Mouse (Mus musculus): ENCODE measurements around the gene Pfn4.
"Not testable (repeated sequence)": the region's sequence is repeated elsewhere in the genome, so short reads cannot be mapped to it uniquely, and the experiment has no call there.

Pfn4 gene

GRCm38 (mm10) chr12:4768492-4769332 lies at the start of gene Pfn4, which contains the start of gene Fam228b:
Gene Pfn4, plus strand, starts transcription at chr12:4769022.
Gene Fam228b, minus strand, starts transcription at chr12:4769267.
- DNase-seq (ENCODE audit: low read depth, low spot score): peak; percentile 85

- no peak for DNase-seq (ENCODE audit: low read depth, low spot score)
Measured at GRCm38 (mm10) chr12:4719066-4719761, 49.6 kb upstream of the Pfn4 start.

- no peak for DNase-seq (ENCODE audit: low read depth, low spot score)
Measured at GRCm38 (mm10) chr12:4719762-4720754, 48.8 kb upstream of the Pfn4 start.

GRCm38 (mm10) chr12:4729165-4729564 lies 39.7 kb upstream of the Pfn4 start:
- no peak for DNase-seq (ENCODE audit: low read depth, low spot score)

- no peak for DNase-seq (ENCODE audit: low read depth, low spot score)
Measured at GRCm38 (mm10) chr12:4731629-4732028, 37.2 kb upstream of the Pfn4 start.

GRCm38 (mm10) chr12:4732332-4732731 lies 36.5 kb upstream of the Pfn4 start:
- no peak for DNase-seq (ENCODE audit: low read depth, low spot score)

- DNase-seq (ENCODE audit: low read depth, low spot score): no peak
Measured at GRCm38 (mm10) chr12:4738031-4738576, 30.7 kb upstream of the Pfn4 start, which contains the start of gene Fam228a. Gene Fam228a, minus strand, starts transcription at chr12:4738430.

- no peak for DNase-seq (ENCODE audit: low read depth, low spot score)
Measured at GRCm38 (mm10) chr12:4740823-4741222, 28.0 kb upstream of the Pfn4 start.

- DNase-seq (ENCODE audit: low read depth, low spot score): no peak
Measured at GRCm38 (mm10) chr12:4742183-4742582, 26.6 kb upstream of the Pfn4 start.

GRCm38 (mm10) chr12:4744486-4744885 lies 24.3 kb upstream of the Pfn4 start:
- DNase-seq (ENCODE audit: low read depth, low spot score): no peak

- not testable (repeated sequence) for DNase-seq (ENCODE audit: low read depth, low spot score)
Measured at GRCm38 (mm10) chr12:4754451-4754850, 14.4 kb upstream of the Pfn4 start.

GRCm38 (mm10) chr12:4757060-4757459 lies 11.8 kb upstream of the Pfn4 start:
- no peak for DNase-seq (ENCODE audit: low read depth, low spot score)

- no peak for DNase-seq (ENCODE audit: low read depth, low spot score)
Measured at GRCm38 (mm10) chr12:4769333-4769723, 506 bp downstream of the Pfn4 start.

- DNase-seq (ENCODE audit: low read depth, low spot score): no peak
Measured at GRCm38 (mm10) chr12:4774895-4775587, 6.2 kb downstream of the Pfn4 start.

GRCm38 (mm10) chr12:4775588-4775949 lies 6.7 kb downstream of the Pfn4 start:
- DNase-seq (ENCODE audit: low read depth, low spot score): no peak

- DNase-seq (ENCODE audit: low read depth, low spot score): no peak
Measured at GRCm38 (mm10) chr12:4777734-4778133, 8.9 kb downstream of the Pfn4 start.

GRCm38 (mm10) chr12:4780245-4780644 lies 11.4 kb downstream of the Pfn4 start:
- no peak for DNase-seq (ENCODE audit: low read depth, low spot score)

- DNase-seq (ENCODE audit: low read depth, low spot score): no peak
Measured at GRCm38 (mm10) chr12:4781270-4781669, 12.4 kb downstream of the Pfn4 start.

GRCm38 (mm10) chr12:4781725-4782404 lies 13.0 kb downstream of the Pfn4 start:
- DNase-seq (ENCODE audit: low read depth, low spot score): not testable (repeated sequence)

- no peak for DNase-seq (ENCODE audit: low read depth, low spot score)
Measured at GRCm38 (mm10) chr12:4783598-4783997, 14.8 kb downstream of the Pfn4 start.

Measured in brain, embryonic 18.5 days (tissue).